Mouse (Mus musculus): ENCODE data around the gene Gm13691. TPM values are rescaled to one million over a fixed set of nuclear protein-coding genes. Genes with fewer than 3 reads are reported as not detected.
"Not testable (repeated sequence)": the region's sequence is repeated elsewhere in the genome, so short reads cannot be mapped to it uniquely, and the experiment has no call there.

Gene Gm13691
- total RNA-seq, 2 experiments from 2014 or later, result 0.96 to 1.2 TPM

DNA sequence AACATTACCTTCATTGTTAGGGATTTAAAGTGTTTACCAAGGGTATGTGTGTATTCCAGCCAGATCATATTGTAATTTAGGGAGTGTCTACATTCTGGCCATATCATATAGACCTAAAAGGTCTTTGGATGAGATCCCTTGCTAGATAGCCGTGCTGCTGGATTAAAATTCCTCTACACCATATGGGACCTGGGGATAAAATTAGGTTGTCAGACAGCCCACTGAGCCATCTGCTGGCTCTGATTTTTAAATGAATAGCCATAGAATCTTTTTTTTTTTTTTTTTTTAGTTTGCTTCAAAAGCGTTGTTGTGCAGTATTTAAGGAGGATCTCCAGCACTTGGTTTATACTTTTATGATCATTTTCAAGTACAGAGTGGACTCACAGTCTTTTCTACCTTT lies 42.2 kb downstream of the Gm13691 start:
- no peak for DNase-seq

DNA sequence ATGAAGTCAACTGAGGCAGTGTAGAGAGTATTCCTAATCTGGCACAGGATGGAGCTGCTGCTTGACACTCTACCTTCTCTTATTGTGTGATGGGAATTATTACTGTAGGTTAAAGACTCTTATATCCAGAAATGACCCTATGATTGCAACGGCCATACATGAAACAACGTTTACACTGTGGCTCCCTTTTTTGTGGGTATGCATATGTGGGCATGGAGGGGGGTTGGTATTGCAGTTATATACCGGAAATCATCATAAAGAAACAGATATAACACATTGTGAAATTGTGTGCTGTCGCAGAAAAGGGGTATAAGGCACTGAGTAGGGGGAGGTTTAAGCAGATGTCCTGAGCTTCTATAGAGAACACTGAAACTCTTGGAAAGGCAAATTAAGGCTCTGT lies 45.6 kb downstream of the Gm13691 start:
- no peak for DNase-seq

DNA sequence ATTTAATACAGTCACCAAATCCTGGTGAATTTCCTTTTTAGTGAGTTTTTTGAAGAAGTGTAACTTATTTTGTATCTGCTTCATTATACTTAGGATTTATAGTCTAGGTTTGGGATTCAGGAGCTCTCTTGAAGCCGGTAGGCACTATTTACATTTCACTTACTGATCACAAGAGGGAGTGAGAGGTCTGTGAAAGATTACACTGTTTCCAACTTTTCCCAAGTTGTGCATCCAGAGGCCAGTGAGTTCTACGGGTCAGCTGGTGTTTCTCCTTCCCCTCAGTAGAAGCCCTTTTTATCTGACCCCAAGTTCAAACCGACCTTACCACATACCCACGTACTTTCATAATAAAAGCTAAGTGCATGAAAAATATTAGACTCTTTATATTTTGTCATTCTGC lies 47.0 kb downstream of the Gm13691 start:
- no peak for DNase-seq

DNA sequence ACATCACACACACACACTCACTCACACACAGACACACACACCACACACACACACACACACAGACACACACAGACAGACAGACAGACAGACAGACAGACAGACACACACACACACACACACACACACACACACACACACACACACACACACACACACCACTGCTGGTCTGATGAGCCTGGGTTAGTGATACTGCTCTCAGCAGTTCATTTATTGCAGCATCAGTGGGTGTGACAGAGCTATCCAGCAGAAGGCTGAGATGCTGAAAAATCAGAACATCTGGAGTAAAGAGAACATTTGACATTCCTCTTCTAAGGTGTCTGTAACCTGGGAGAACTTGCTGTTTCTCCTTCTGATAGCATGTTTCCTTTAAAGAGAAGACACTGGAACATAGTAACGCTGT lies 47.6 kb downstream of the Gm13691 start:
- not testable (repeated sequence) for DNase-seq

- no peak for DNase-seq
Observed at GRCm38 (mm10) chr2:84039277-84039676, 48.9 kb downstream of the Gm13691 start.

Other genes starting within 250 kb of the Gm13691 start
- 1 to 10 TPM; 3.9 to 5.5 TPM for gene Fam171b, start 177.9 kb upstream of the Gm13691 start, total RNA-seq (2021)
- gene Zswim2, start 49.3 kb upstream of the Gm13691 start, total RNA-seq (2021), result not detected
- 1 to 10 TPM in 1 of 2 experiments, under 1 TPM in 1; 0.96 to 1.2 TPM for gene Gm13698, start 34.9 kb upstream of the Gm13691 start, total RNA-seq (2021)
- gene Gm13693, start 29.1 kb upstream of the Gm13691 start, total RNA-seq (2021), result 1 to 10 TPM in 1 of 2 experiments, under 1 TPM in 1; 0.96 to 1.2 TPM
- not detected for gene Gm13695, start 23.2 kb upstream of the Gm13691 start, total RNA-seq (2021)
- gene Gm13696, start 17.4 kb upstream of the Gm13691 start, total RNA-seq (2021), result 1 to 10 TPM in 1 of 2 experiments, under 1 TPM in 1; 0.96 to 1.2 TPM
- 1 to 10 TPM in 1 of 2 experiments, under 1 TPM in 1; 0.96 to 1.2 TPM for gene Gm13694, start 11.6 kb upstream of the Gm13691 start, total RNA-seq (2021)
- 1 to 10 TPM in 1 of 2 experiments, under 1 TPM in 1; 0.96 to 1.2 TPM for gene Gm13697, start 5.8 kb upstream of the Gm13691 start, total RNA-seq (2021)

Data from gastrocnemius, postnatal 10 days (tissue).